Mouse (Mus musculus) liver, adult 2 months (tissue): ENCODE results near the gene Orc5.

Experiments used
- CTCF ChIP-seq: fragments of 200-500 bp; IDR thresholded peaks from 2 replicates; pipeline ENCODE4 v1.5.1; 2011; ENCODE audit warnings: low read depth, low read length, control low read depth
- POLR2A ChIP-seq: fragments of 200-500 bp; IDR thresholded peaks from 2 replicates; pipeline ENCODE4 v1.6.1; 2011; ENCODE audit warnings: low read length, control low read depth; ENCODE audit not compliant: insufficient read depth; ENCODE audit errors: extremely low read depth

DNA sequence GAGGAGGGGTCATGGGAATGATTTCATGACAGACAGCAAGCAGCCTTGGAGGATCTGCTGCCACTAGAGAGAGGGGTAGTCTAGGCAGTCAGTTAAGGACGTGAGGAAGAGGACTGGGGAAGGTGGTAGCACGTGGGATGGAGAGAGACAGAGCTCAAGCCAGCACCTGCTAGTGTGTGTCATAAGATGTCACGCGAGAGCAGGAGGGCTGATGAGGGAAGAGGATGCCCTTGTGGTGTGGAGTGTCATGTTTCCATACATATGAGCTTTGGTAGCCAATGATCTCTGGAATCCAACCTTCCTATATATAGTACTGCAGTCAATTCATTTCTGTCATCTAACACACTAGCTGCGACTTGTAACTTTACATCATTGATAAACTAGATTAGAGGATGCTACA lies 50.8 kb downstream of the Orc5 start:
- TF ChIP-seq CTCF (no peak), POLR2A (no peak)
